Mouse (Mus musculus) C2C12 (cell line): ENCODE measurements at regions not wholly inside any gene's neighbourhood (a gene's known extent, or its start where the extent isn't known, plus 50 kb on each side); places are given as distances from the start of the nearest gene placed in this dataset.

Source experiments
- CTCF ChIP-seq: IDR thresholded peaks from one replicate; pipeline ENCODE4 v1.5.1; 2011; ENCODE audit not compliant: control insufficient read depth, insufficient read depth, insufficient read length
- FOSL1 ChIP-seq: IDR thresholded peaks from one replicate; pipeline ENCODE4 v1.8.0; 2011; ENCODE audit warnings: mild to moderate bottlenecking, low read length; ENCODE audit not compliant: poor library complexity, insufficient read depth, severe bottlenecking
- MAX ChIP-seq: IDR thresholded peaks from one replicate; pipeline ENCODE4 v1.6.1; 2011; ENCODE audit warnings: mild to moderate bottlenecking, control low read depth
- MYOD1 ChIP-seq: IDR thresholded peaks from one replicate; pipeline ENCODE4 v1.6.1; 2011; ENCODE audit warnings: low read depth; ENCODE audit not compliant: control insufficient read depth, insufficient read length
- MYOG ChIP-seq: IDR thresholded peaks from one replicate; pipeline ENCODE4 v1.6.1; 2011; ENCODE audit not compliant: control insufficient read depth, insufficient read length; ENCODE audit errors: extremely low read depth

- TF ChIP-seq MYOD1: no peak
- no peak for TF ChIP-seq CTCF
- no peak for TF ChIP-seq FOSL1
- no peak for TF ChIP-seq MYOG
- TF ChIP-seq MAX: no peak
Measured at GRCm38 (mm10) chr13:35482340-35482739, 177.3 kb upstream of the Cdyl start.
